Mouse (Mus musculus) stomach, postnatal 0 days (tissue): ENCODE results near the gene Utrn. TPM values are rescaled to one million over a fixed set of nuclear protein-coding genes. Genes with fewer than 3 reads are reported as not detected.

Source experiments
- ATAC-seq: fragments of 200-750 bp; cut with Nextera tagmentation; 2 replicates; pipeline ENCODE4 v1.8.0; 2017; ENCODE audit not compliant: low FRiP score, low TSS enrichment
- DNase-seq: peaks from one replicate; pipeline ENCODE4 v3.0.0-alpha.2; 2016; ENCODE audit warnings: low spot score
- H3K27ac ChIP-seq: fragments of 300-500 bp; sonication (generic); replicated peaks from 2 replicates; pipeline ENCODE4 v1.5.1; 2014; ENCODE audit warnings: mild to moderate bottlenecking, control low read depth
- H3K27me3 ChIP-seq: fragments of 300-500 bp; sonication (generic); 2 replicates; pipeline ENCODE4 v1.6.1; 2014; ENCODE audit warnings: low read length; ENCODE audit not compliant: control insufficient read depth, insufficient read depth
- H3K36me3 ChIP-seq: fragments of 300-500 bp; sonication (generic); 2 replicates; pipeline ENCODE4 v1.6.1; 2014; ENCODE audit warnings: low read length, mixed read lengths; ENCODE audit not compliant: control insufficient read depth, insufficient read depth
- H3K4me1 ChIP-seq: fragments of 300-500 bp; sonication (generic); replicated peaks from 2 replicates; pipeline ENCODE4 v1.6.1; 2014; ENCODE audit warnings: antibody characterized with exemption; ENCODE audit not compliant: control insufficient read depth, insufficient read depth
- H3K4me2 ChIP-seq: fragments of 300-500 bp; sonication (generic); replicated peaks from 2 replicates; pipeline ENCODE4 v1.6.1; 2014; ENCODE audit warnings: low read depth, mild to moderate bottlenecking, control low read depth, moderate library complexity
- H3K4me3 ChIP-seq: fragments of 300-500 bp; sonication (generic); 2 replicates; pipeline ENCODE4 v1.5.1; 2014; ENCODE audit warnings: low read depth, low read length, control low read depth
- H3K9ac ChIP-seq: fragments of 300-500 bp; sonication (generic); 2 replicates; pipeline ENCODE4 v1.6.1; 2014; ENCODE audit warnings: mild to moderate bottlenecking, low read length, control low read depth, mixed read lengths
- H3K9me3 ChIP-seq: fragments of 300-500 bp; sonication (generic); 2 replicates; pipeline ENCODE4 v1.6.1; 2016; ENCODE audit warnings: low read length; ENCODE audit not compliant: control insufficient read depth
- CTCF ChIP-seq: IDR thresholded peaks from 2 replicates; pipeline ENCODE4 v1.5.1; 2016; ENCODE audit warnings: antibody characterized with exemption, low read depth, mild to moderate bottlenecking, moderate library complexity
- EP300 ChIP-seq: optimal IDR thresholded peaks from 2 replicates; pipeline ENCODE3; 2016; ENCODE audit warnings: antibody characterized with exemption
- WGBS: fragments of 180-500 bp; shearing (Covaris S2); extraction: QIAGEN DNeasy Blood & Tissue Kit; methylation state at CpG from one replicate; pipeline ENCODE4 v1.1.7; 2014; 5-methylcytosine and 5-hydroxymethylcytosine counted together
- polyA plus RNA-seq: library from polyadenylated mRNA; unstranded; fragments of >200 nt; fragmentation: Nextera tagmentation; extraction: Ambion mirVana; gene quantifications from 2 replicates; pipeline ENCODE4 v1.2.1, GENCODE M21; 2015

Utrn gene
- polyA plus RNA-seq, 1 experiment from 2014 or later: 40.4 TPM

- DNase-seq: no peak
- Histone ChIP-seq H3K4me3 (no peak overlapping the region), H3K4me1 (no peaks in the 10 kb centered on the region), H3K36me3 (no peaks in the 10 kb centered on the region), H3K27ac (no peak overlapping the region), H3K4me2 (no peak overlapping the region), H3K9ac (no peak overlapping the region), H3K27me3 (no peaks in the 10 kb centered on the region), H3K9me3 (no peaks in the 10 kb centered on the region)
- WGBS: 87% methylated on average over 6 of the region's 6 CpGs
- no peak for ATAC-seq
- TF ChIP-seq EP300: no peak
- no peak for TF ChIP-seq CTCF
Observed at GRCm38 (mm10) chr10:12754166-12754565, 115.0 kb downstream of the Utrn start.

DNA sequence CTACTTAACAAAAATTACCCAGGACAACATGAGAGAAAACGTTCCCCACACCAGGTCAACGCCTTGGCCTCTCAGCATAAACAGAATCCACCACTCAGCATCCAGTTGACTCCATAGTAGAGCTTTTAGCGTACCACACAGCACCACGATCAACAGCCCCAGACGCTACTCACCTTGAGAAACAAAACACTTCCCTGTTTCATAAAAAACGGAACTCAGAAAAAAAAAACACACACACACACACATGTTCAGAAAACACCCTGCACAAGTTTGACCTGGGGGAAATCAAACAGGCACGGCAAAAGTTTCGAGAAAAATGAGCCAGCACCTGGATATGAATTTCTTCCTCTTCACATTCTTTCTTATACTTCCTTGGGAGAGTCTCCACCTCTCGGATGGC is 125.4 kb downstream of the Utrn start:
- Histone ChIP-seq H3K9me3 (no peaks in the 10 kb centered on the region), H3K27me3 (no peaks in the 10 kb centered on the region), H3K36me3 (peaks cover 4% of the 10 kb centered on the region; the same call in 1 of the 2 replicates), H3K4me3 (no peak overlapping the region), H3K4me1 (no peaks in the 10 kb centered on the region), H3K4me2 (no peak overlapping the region), H3K27ac (no peak overlapping the region), H3K9ac (no peak overlapping the region)
- TF ChIP-seq CTCF: no peak
- TF ChIP-seq EP300: no peak
- no peak for DNase-seq
- ATAC-seq: no peak
- 90% methylated on average over 9 of the region's 9 CpGs for WGBS

DNA sequence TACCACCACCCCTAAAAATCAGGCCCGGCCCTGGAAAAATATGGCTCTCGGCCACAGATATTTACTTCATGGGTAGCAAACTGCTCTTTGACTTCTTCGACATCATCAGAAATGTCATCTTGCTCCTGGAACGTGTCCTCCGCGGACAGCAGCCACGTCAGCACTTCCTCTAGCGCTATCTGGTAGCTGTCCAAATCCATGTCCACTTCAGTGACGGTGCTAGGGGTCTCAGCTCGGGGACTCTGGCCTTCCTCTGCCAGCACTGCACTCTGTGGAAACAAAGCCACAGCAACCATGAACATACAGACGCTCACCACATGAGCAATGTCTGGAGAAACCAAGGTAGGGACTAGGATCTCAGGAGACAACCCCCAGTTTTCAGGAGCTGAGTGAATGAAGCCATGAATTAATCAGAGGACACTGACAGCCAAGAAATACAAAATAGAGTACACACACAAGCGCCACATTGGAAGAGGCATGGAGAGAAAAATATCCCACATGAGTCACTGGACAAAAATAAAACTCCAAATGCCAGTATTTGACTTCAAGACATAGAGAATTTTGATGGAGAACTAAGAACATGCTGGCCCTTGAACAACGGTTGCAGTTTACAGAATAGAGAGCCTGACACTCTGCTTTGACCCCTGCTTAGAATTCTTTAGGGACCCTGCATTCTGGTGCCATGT is 129.7 kb downstream of the Utrn start:
- Histone ChIP-seq H3K9me3 (no peaks in the 10 kb centered on the region), H3K36me3 (peaks cover 4% of the 10 kb centered on the region), H3K27ac (no peak overlapping the region), H3K4me3 (no peak overlapping the region), H3K9ac (no peak overlapping the region), H3K27me3 (no peaks in the 10 kb centered on the region), H3K4me2 (no peak overlapping the region), H3K4me1 (no peaks in the 10 kb centered on the region)
- DNase-seq (no peak), ATAC-seq (no peak)
- 86% methylated on average over 13 of the region's 13 CpGs for WGBS
- no peak for TF ChIP-seq CTCF
- TF ChIP-seq EP300: no peak

- WGBS: 79% methylated on average over 9 of the region's 9 CpGs
- TF ChIP-seq CTCF: no peak
- no peak for TF ChIP-seq EP300
- H3K9me3 ChIP-seq: no peaks in the 10 kb centered on the region
- ATAC-seq (no peak), DNase-seq (no peak)
- no peak overlapping the region for H3K4me3 ChIP-seq
- no peak overlapping the region for H3K9ac ChIP-seq
- H3K36me3 ChIP-seq: peaks cover 4% of the 10 kb centered on the region
- no peak overlapping the region for H3K4me2 ChIP-seq
- no peak overlapping the region for H3K27ac ChIP-seq
- no peaks in the 10 kb centered on the region for H3K27me3 ChIP-seq
- H3K4me1 ChIP-seq: no peaks in the 10 kb centered on the region
Observed at GRCm38 (mm10) chr10:12737926-12738325, 131.2 kb downstream of the Utrn start.

DNA sequence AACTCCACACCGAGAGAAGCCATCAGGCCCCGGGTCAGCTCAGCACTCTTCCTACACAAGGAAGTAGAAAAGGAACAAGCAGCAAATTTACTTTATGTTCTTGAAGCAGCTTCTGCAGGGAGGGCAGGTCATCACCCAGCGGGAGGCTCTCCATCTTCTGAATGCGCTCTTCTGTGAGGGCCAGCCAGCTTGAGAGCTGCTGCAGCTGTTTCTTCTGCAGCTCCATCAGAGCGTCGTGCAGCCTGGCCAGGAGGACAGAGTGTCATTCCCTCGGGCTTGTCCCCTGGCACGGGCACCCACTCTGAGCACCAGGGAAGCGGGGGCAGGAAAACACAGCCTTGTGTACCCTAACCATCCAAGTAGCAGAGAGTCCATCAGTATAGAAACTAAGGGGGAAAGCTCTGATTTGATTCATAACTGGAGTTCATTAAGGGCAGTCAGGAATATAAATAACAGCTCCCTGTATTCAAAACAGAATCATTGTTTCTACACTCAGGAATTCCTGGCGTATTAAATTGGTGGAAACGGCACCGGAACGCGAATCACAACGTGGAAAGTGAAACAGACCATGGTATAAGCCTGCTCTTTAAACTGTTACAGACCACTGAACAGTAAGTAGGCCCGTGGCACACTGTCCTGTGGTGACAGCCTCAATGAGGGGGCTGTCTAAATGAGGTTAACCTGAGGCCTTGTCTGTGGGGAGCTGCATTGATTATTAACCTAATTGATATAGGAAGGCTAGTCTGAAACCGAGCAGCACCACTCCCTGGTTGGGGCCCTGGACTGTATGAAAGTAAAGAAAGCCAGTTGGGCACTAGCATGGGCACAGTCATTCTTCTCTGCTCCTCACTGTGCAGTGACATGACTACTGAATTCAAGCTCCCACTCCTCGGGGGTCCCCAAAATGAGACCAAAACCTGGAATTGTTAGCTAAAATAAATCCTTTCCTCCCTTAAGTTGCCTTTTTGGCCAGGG is 132.0 kb downstream of the Utrn start:
- ATAC-seq: peak; percentile 35; the same call in 1 of the 2 replicates
- no peak for TF ChIP-seq EP300
- TF ChIP-seq CTCF: no peak
- DNase-seq: no peak
- Histone ChIP-seq H3K27me3 (no peaks in the 10 kb centered on the region), H3K27ac (peak overlapping the region; percentile 49; the same call in 1 of the 2 replicates), H3K9ac (no peak overlapping the region), H3K9me3 (no peaks in the 10 kb centered on the region), H3K36me3 (peaks cover 4% of the 10 kb centered on the region), H3K4me2 (no peak overlapping the region; the same call in 1 of the 2 replicates), H3K4me3 (no peak overlapping the region), H3K4me1 (no peaks in the 10 kb centered on the region)
- 53% methylated on average over 18 of the region's 18 CpGs for WGBS
